Mouse (Mus musculus) midbrain, embryonic 14.5 days (tissue): ENCODE measurements around the gene Ocm. TPM values are rescaled to one million over a fixed set of nuclear protein-coding genes. Genes with fewer than 3 reads are reported as not detected.

Experiments used
- ATAC-seq: fragments of 200-750 bp; cut with Nextera tagmentation; 2 replicates; pipeline ENCODE4 v1.8.0; 2017; ENCODE audit warnings: moderate number of reproducible peaks, moderate library complexity; ENCODE audit not compliant: low FRiP score, low TSS enrichment
- DNase-seq: peaks from one replicate; pipeline ENCODE4 v3.0.0-alpha.2; 2015
- H3K27ac ChIP-seq: fragments of 300-500 bp; sonication (generic); replicated peaks from 2 replicates; pipeline ENCODE4 v1.5.1; 2014; ENCODE audit warnings: mild to moderate bottlenecking, low read depth, low read length, moderate library complexity
- H3K27me3 ChIP-seq: fragments of 300-500 bp; sonication (generic); 2 replicates; pipeline ENCODE4 v1.6.1; 2014; ENCODE audit warnings: low read length, control low read depth, mixed read lengths; ENCODE audit not compliant: control insufficient read depth, insufficient read depth
- H3K36me3 ChIP-seq: fragments of 300-500 bp; sonication (generic); 2 replicates; pipeline ENCODE4 v1.6.1; 2014; ENCODE audit warnings: low read length, control low read depth; ENCODE audit not compliant: control insufficient read depth, insufficient read depth
- H3K4me1 ChIP-seq: fragments of 300-500 bp; sonication (generic); 2 replicates; pipeline ENCODE4 v1.6.1; 2014; ENCODE audit warnings: mild to moderate bottlenecking, antibody characterized with exemption, low read length, control low read depth; ENCODE audit not compliant: control insufficient read depth, insufficient read depth
- H3K4me2 ChIP-seq: fragments of 300-500 bp; sonication (generic); 2 replicates; pipeline ENCODE4 v1.6.1; 2014; ENCODE audit warnings: mild to moderate bottlenecking, low read length, moderate library complexity
- H3K4me3 ChIP-seq: fragments of 300-500 bp; sonication (generic); replicated peaks from 2 replicates; pipeline ENCODE4 v1.5.1; 2014; ENCODE audit warnings: low read depth, low read length
- H3K9ac ChIP-seq: fragments of 300-500 bp; sonication (generic); replicated peaks from 2 replicates; pipeline ENCODE4 v1.6.1; 2014; ENCODE audit warnings: mild to moderate bottlenecking, low read length, moderate library complexity
- H3K9me3 ChIP-seq: fragments of 300-500 bp; sonication (generic); 2 replicates; pipeline ENCODE4 v1.6.1; 2016; ENCODE audit warnings: low read length, control low read depth, mixed read lengths; ENCODE audit not compliant: control insufficient read depth
- WGBS: fragments of 180-500 bp; shearing (Covaris S2); extraction: QIAGEN DNeasy Blood & Tissue Kit; methylation state at CpG from one replicate; pipeline ENCODE4 v1.1.7; 2014; 5-methylcytosine and 5-hydroxymethylcytosine counted together
- polyA plus RNA-seq: library from polyadenylated mRNA; unstranded; fragments of >200 nt; fragmentation: Nextera tagmentation; extraction: Ambion mirVana; gene quantifications from 2 replicates; pipeline ENCODE4 v1.2.1, GENCODE M21; 2014

Ocm gene
- polyA plus RNA-seq, 1 experiment from 2014 or later, result not detected

- Histone ChIP-seq H3K27me3 (no peaks in the 10 kb centered on the region), H3K4me3 (no peak overlapping the region), H3K9ac (no peak overlapping the region), H3K4me1 (no peaks in the 10 kb centered on the region), H3K27ac (no peak overlapping the region), H3K36me3 (no peaks in the 10 kb centered on the region), H3K4me2 (no peak overlapping the region), H3K9me3 (no peaks in the 10 kb centered on the region)
- no peak for ATAC-seq
- no peak for DNase-seq
- WGBS, result 79% methylated on average over 2 of the region's 2 CpGs
Measured at GRCm38 (mm10) chr5:143975631-143975933, 50.9 kb downstream of the Ocm start.

GRCm38 (mm10) chr5:143974931-143975630, 51.4 kb downstream of the Ocm start:
- ATAC-seq (peak; percentile 53; the same call in 1 of the 2 replicates), DNase-seq (peak; percentile 77)
- Histone ChIP-seq H3K4me3 (no peak overlapping the region), H3K9ac (no peak overlapping the region), H3K4me1 (no peaks in the 10 kb centered on the region), H3K4me2 (no peak overlapping the region), H3K27ac (no peak overlapping the region), H3K27me3 (no peaks in the 10 kb centered on the region), H3K36me3 (no peaks in the 10 kb centered on the region), H3K9me3 (no peaks in the 10 kb centered on the region)
- 47% methylated on average over 4 of the region's 4 CpGs for WGBS

GRCm38 (mm10) chr5:143972628-143973027, 53.8 kb downstream of the Ocm start:
- ATAC-seq (no peak), DNase-seq (no peak)
- Histone ChIP-seq H3K4me2 (no peak overlapping the region), H3K4me3 (no peak overlapping the region), H3K9ac (no peak overlapping the region), H3K36me3 (no peaks in the 10 kb centered on the region), H3K27ac (no peak overlapping the region), H3K27me3 (no peaks in the 10 kb centered on the region), H3K9me3 (no peaks in the 10 kb centered on the region), H3K4me1 (no peaks in the 10 kb centered on the region)
- 73% methylated on average over 3 of the region's 3 CpGs for WGBS

Other genes starting within 250 kb of the Ocm start
- gene Eif2ak1, start 208.9 kb downstream of the Ocm start, polyA plus RNA-seq, result 37.0 and 48.9 TPM in 2 replicates
- gene Ankrd61, start 129.0 kb downstream of the Ocm start, polyA plus RNA-seq, result 0.61 and 0.93 TPM in 2 replicates
- 72.3 and 83.0 TPM in 2 replicates for gene Aimp2, start 116.8 kb downstream of the Ocm start, polyA plus RNA-seq
- 26.9 and 31.0 TPM in 2 replicates for gene Pms2, start 116.7 kb downstream of the Ocm start, polyA plus RNA-seq
- 1.5 and 1.9 TPM in 2 replicates for gene Gm42421, start 98.5 kb downstream of the Ocm start, polyA plus RNA-seq
- 3.4 and 3.9 TPM in 2 replicates for gene Rsph10b, start 93.6 kb downstream of the Ocm start, polyA plus RNA-seq
- 82.9 and 97.9 TPM in 2 replicates for gene Ccz1, start 11.8 kb downstream of the Ocm start, polyA plus RNA-seq
- gene Lmtk2, start 73.8 kb upstream of the Ocm start, polyA plus RNA-seq, result 10.3 and 10.6 TPM in 2 replicates
- 0.08 TPM in 1 of 2 replicates, not detected in the other for gene Bhlha15, start 163.6 kb upstream of the Ocm start, polyA plus RNA-seq
- gene Tecpr1, start 196.9 kb upstream of the Ocm start, polyA plus RNA-seq, result 35.3 and 36.8 TPM in 2 replicates
- gene Bri3, start 217.8 kb upstream of the Ocm start, polyA plus RNA-seq, result 125 and 144 TPM in 2 replicates